Mouse (Mus musculus): ENCODE measurements around the gene Mettl23. TPM values are rescaled to one million over a fixed set of nuclear protein-coding genes. Genes with fewer than 3 reads are reported as not detected.

Gene Mettl23
- polyA plus RNA-seq, 1 experiment from 2014 or later: 56.5 TPM

Other genes with a start within 250 kb of the Mettl23 start
- 5.4 and 7.2 TPM in 2 replicates for gene Rhbdf2, start 216.3 kb upstream of the Mettl23 start, polyA plus RNA-seq (2014; fragmentation: Nextera tagmentation; extraction: Ambion mirVana)
- gene Prcd, start 189.7 kb upstream of the Mettl23 start, polyA plus RNA-seq (2014; fragmentation: Nextera tagmentation; extraction: Ambion mirVana): 1.1 and 1.4 TPM in 2 replicates
- gene Cygb, start 189.0 kb upstream of the Mettl23 start, polyA plus RNA-seq (2014; fragmentation: Nextera tagmentation; extraction: Ambion mirVana): 11.0 and 11.3 TPM in 2 replicates
- gene St6galnac1, start 67.8 kb upstream of the Mettl23 start, polyA plus RNA-seq (2014; fragmentation: Nextera tagmentation; extraction: Ambion mirVana): not detected in 2 replicates
- 11.1 and 16.0 TPM in 2 replicates for gene Mxra7, start 15.2 kb upstream of the Mettl23 start, polyA plus RNA-seq (2014; fragmentation: Nextera tagmentation; extraction: Ambion mirVana)
- gene Jmjd6, start 171 bp downstream of the Mettl23 start, polyA plus RNA-seq (2014; fragmentation: Nextera tagmentation; extraction: Ambion mirVana): 68.6 and 72.7 TPM in 2 replicates
- 24.9 and 35.0 TPM in 2 replicates for gene Mfsd11, start 9.2 kb downstream of the Mettl23 start, polyA plus RNA-seq (2014; fragmentation: Nextera tagmentation; extraction: Ambion mirVana)
- 981 and 1,041 TPM in 2 replicates for gene Srsf2, start 9.8 kb downstream of the Mettl23 start, polyA plus RNA-seq (2014; fragmentation: Nextera tagmentation; extraction: Ambion mirVana)
- 0.21 and 0.23 TPM in 2 replicates for gene Mgat5b, start 75.6 kb downstream of the Mettl23 start, polyA plus RNA-seq (2014; fragmentation: Nextera tagmentation; extraction: Ambion mirVana)